Mouse (Mus musculus) liver, embryonic 16.5 days (tissue): ENCODE measurements around the gene F10. TPM values are rescaled to one million over a fixed set of nuclear protein-coding genes. Genes with fewer than 3 reads are reported as not detected.

Experiments
- ATAC-seq: fragments of 200-750 bp; cut with Nextera tagmentation; 2 replicates; pipeline ENCODE4 v1.8.0; 2017; ENCODE audit warnings: low read depth, mild to moderate bottlenecking, moderate number of reproducible peaks, moderate library complexity
- H3K27ac ChIP-seq: fragments of 300-500 bp; sonication (generic); 2 replicates; pipeline ENCODE4 v1.5.1; 2014; ENCODE audit warnings: mild to moderate bottlenecking, low read length
- H3K27me3 ChIP-seq: fragments of 300-500 bp; sonication (generic); 2 replicates; pipeline ENCODE4 v1.6.1; 2014; ENCODE audit warnings: low read depth, low read length, mixed read lengths; ENCODE audit not compliant: control insufficient read depth, insufficient read depth
- H3K36me3 ChIP-seq: fragments of 300-500 bp; sonication (generic); 2 replicates; pipeline ENCODE4 v1.6.1; 2014; ENCODE audit warnings: mild to moderate bottlenecking; ENCODE audit not compliant: control insufficient read depth, insufficient read depth
- H3K4me1 ChIP-seq: fragments of 300-500 bp; sonication (generic); 2 replicates; pipeline ENCODE4 v1.6.1; 2014; ENCODE audit warnings: low read depth, low read length, mixed read lengths; ENCODE audit not compliant: control insufficient read depth
- H3K4me2 ChIP-seq: fragments of 300-500 bp; sonication (generic); 2 replicates; pipeline ENCODE4 v1.6.1; 2014; ENCODE audit warnings: low read depth, low read length, mixed read lengths
- H3K4me3 ChIP-seq: fragments of 300-500 bp; sonication (generic); 2 replicates; pipeline ENCODE4 v1.5.1; 2014; ENCODE audit warnings: low read depth, mild to moderate bottlenecking, low read length
- H3K9ac ChIP-seq: fragments of 300-500 bp; sonication (generic); 2 replicates; pipeline ENCODE4 v1.6.1; 2014; ENCODE audit warnings: low read depth, low read length
- H3K9me3 ChIP-seq: fragments of 300-500 bp; sonication (generic); replicated peaks from 2 replicates; pipeline ENCODE4 v1.6.1; 2016; ENCODE audit warnings: low read length; ENCODE audit not compliant: control insufficient read depth
- WGBS: fragments of 180-500 bp; shearing (Covaris S2); extraction: QIAGEN DNeasy Blood & Tissue Kit; methylation state at CpG from one replicate; pipeline ENCODE4 v1.1.7; 2014; ENCODE audit not compliant: insufficient replicate concordance; 5-methylcytosine and 5-hydroxymethylcytosine counted together
- polyA plus RNA-seq: library from polyadenylated mRNA; unstranded; fragments of >200 nt; fragmentation: Nextera tagmentation; extraction: Ambion mirVana; gene quantifications from 2 replicates; pipeline ENCODE4 v1.2.1, GENCODE M21; 2015

F10 gene
- polyA plus RNA-seq, 1 experiment from 2014 or later: 195 TPM

- Histone ChIP-seq H3K4me3 (peak overlapping the region; percentile 43; the same call in 1 of the 2 replicates), H3K9ac (no peak overlapping the region), H3K9me3 (no peaks in the 10 kb centered on the region), H3K36me3 (no peaks in the 10 kb centered on the region), H3K27ac (peak overlapping the region; percentile 15; the same call in 1 of the 2 replicates), H3K4me1 (peaks cover 10% of the 10 kb centered on the region; the same call in 1 of the 2 replicates), H3K4me2 (peak overlapping the region; percentile 17), H3K27me3 (no peaks in the 10 kb centered on the region)
- ATAC-seq: no peak
- WGBS: 50% methylated on average over 6 of the region's 6 CpGs
These were observed 1.9 kb downstream of the F10 start for GRCm38 (mm10) chr8:13039054-13039453.

DNA sequence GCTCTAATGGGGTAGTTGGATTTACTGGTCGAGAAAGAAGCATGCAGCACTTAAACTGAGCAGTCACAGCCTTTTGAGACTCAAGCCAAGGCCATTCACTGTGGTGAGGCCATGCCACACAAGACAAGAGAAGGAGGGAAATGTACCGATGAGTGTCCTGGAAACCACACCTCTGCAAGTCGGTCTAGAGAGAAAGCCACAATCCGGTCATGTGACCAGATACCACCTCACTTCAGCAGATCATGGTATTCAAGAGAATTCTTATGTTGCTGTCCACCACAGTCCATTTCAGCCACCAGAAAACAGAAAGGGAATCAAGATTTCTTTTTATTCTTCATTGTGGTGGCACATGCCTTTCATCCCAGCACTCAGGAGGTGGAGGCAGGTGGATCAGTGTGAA lies 4.4 kb downstream of the F10 start:
- no peak overlapping the region for H3K4me2 ChIP-seq
- no peak overlapping the region for H3K4me3 ChIP-seq
- H3K27ac ChIP-seq: no peak overlapping the region
- no peak overlapping the region for H3K9ac ChIP-seq
- 35% methylated on average over 4 of the region's 4 CpGs for WGBS
- H3K4me1 ChIP-seq: peaks cover 9% of the 10 kb centered on the region; the same call in 1 of the 2 replicates
- ATAC-seq: no peak
- no peaks in the 10 kb centered on the region for H3K27me3 ChIP-seq
- H3K36me3 ChIP-seq: no peaks in the 10 kb centered on the region
- no peaks in the 10 kb centered on the region for H3K9me3 ChIP-seq

DNA sequence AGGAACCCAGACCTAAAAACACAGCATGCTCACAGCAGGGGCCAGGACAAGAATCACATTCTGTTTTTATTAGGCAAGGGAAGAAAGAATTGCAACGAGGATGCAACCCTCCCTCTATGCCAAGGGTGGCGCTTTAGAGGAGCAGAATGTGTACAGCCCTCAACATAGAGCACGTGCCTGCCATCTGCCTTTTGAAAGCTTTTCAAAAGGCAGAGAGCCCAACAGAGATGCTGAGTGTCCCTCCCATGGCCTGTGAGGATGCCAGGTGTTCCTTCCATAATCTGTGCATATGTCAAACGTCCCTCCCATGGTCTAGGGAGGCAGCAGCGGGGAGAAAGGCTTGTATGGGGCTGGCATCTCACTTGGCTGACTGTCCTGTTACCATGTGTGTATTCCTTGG lies 10.5 kb downstream of the F10 start:
- no peaks in the 10 kb centered on the region for H3K27me3 ChIP-seq
- no peaks in the 10 kb centered on the region for H3K9me3 ChIP-seq
- H3K4me2 ChIP-seq: no peak overlapping the region
- no peak overlapping the region for H3K4me3 ChIP-seq
- peaks cover 14% of the 10 kb centered on the region for H3K36me3 ChIP-seq
- 51% methylated on average over 5 of the region's 5 CpGs for WGBS
- H3K4me1 ChIP-seq: no peaks in the 10 kb centered on the region
- H3K9ac ChIP-seq: no peak overlapping the region
- no peak for ATAC-seq
- no peak overlapping the region for H3K27ac ChIP-seq

DNA sequence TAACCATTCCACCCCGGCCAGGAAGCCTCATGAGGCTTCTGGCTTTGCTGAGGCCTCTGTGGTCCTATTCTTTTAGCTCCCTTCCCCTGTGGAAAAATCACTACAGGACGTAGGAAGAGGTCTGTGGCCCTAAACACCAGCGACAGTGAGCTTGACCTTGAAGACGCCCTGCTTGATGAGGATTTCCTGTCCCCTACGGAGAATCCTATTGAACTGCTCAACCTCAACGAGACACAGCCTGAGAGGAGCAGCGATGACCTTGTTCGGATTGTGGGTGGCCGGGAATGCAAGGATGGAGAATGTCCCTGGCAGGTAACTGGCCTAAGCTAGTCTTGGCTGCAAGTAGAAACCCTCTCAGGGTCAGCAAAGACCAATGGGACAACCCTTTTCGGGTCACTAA lies 13.4 kb downstream of the F10 start:
- no peaks in the 10 kb centered on the region for H3K9me3 ChIP-seq
- H3K27ac ChIP-seq: no peak overlapping the region
- no peaks in the 10 kb centered on the region for H3K27me3 ChIP-seq
- no peak overlapping the region for H3K4me2 ChIP-seq
- ATAC-seq: no peak
- no peak overlapping the region for H3K9ac ChIP-seq
- H3K4me3 ChIP-seq: no peak overlapping the region
- H3K4me1 ChIP-seq: no peaks in the 10 kb centered on the region
- H3K36me3 ChIP-seq: peaks cover 14% of the 10 kb centered on the region
- 65% methylated on average over 10 of the region's 10 CpGs for WGBS

- H3K36me3 ChIP-seq: no peaks in the 10 kb centered on the region
- peaks cover 3% of the 10 kb centered on the region; the same call in 1 of the 2 replicates for H3K4me1 ChIP-seq
- peak overlapping the region; percentile 78 for H3K27ac ChIP-seq
- H3K4me2 ChIP-seq: 0 out of 2 replicates have a peak overlapping the region, but pooled peaks have one; percentile 15
- H3K9me3 ChIP-seq: no peaks in the 10 kb centered on the region
- peak; percentile 87 for ATAC-seq
- WGBS: 52% methylated on average over 4 of the region's 4 CpGs
- no peaks in the 10 kb centered on the region for H3K27me3 ChIP-seq
- no peak overlapping the region for H3K4me3 ChIP-seq
- H3K9ac ChIP-seq: no peak overlapping the region
These were observed 20.2 kb downstream of the F10 start for GRCm38 (mm10) chr8:13057351-13057750.

GRCm38 (mm10) chr8:13060441-13061150 lies 23.5 kb downstream of the F10 start, which contains the start of gene Proz:
Gene Proz (plus strand): TSS chr8:13060914.
- H3K36me3 ChIP-seq: no peaks in the 10 kb centered on the region
- no peaks in the 10 kb centered on the region for H3K27me3 ChIP-seq
- peak within 1 kb of the TSS; percentile 79 for H3K27ac ChIP-seq
- H3K4me1 ChIP-seq: peaks cover 3% of the 10 kb centered on the region; the same call in 1 of the 2 replicates
- peak within 1 kb of the TSS; percentile 55 for H3K4me2 ChIP-seq
- H3K4me3 ChIP-seq: peak within 1 kb of the TSS; percentile 53
- no peaks in the 10 kb centered on the region for H3K9me3 ChIP-seq
- ATAC-seq: peak; percentile 76
- 51% methylated on average over 17 of the region's 17 CpGs for WGBS
- H3K9ac ChIP-seq: peak within 1 kb of the TSS; percentile 62

GRCm38 (mm10) chr8:13063112-13063511 lies 26.0 kb downstream of the F10 start:
- Histone ChIP-seq H3K9me3 (no peaks in the 10 kb centered on the region), H3K9ac (no peak overlapping the region), H3K4me3 (no peak overlapping the region), H3K27me3 (no peaks in the 10 kb centered on the region), H3K36me3 (no peaks in the 10 kb centered on the region), H3K4me1 (peaks cover 3% of the 10 kb centered on the region; the same call in 1 of the 2 replicates), H3K4me2 (no peak overlapping the region), H3K27ac (no peak overlapping the region)
- ATAC-seq: no peak
- 53% methylated on average over 16 of the region's 16 CpGs for WGBS

GRCm38 (mm10) chr8:13073255-13073654 lies 36.1 kb downstream of the F10 start:
- H3K4me2 ChIP-seq: no peak overlapping the region
- no peak for ATAC-seq
- no peak overlapping the region for H3K4me3 ChIP-seq
- no peak overlapping the region for H3K27ac ChIP-seq
- H3K4me1 ChIP-seq: no peaks in the 10 kb centered on the region; the same call in none of the 2 replicates
- no peaks in the 10 kb centered on the region for H3K9me3 ChIP-seq
- H3K9ac ChIP-seq: no peak overlapping the region
- 76% methylated on average over 11 of the region's 11 CpGs for WGBS
- H3K36me3 ChIP-seq: peaks cover 10% of the 10 kb centered on the region
- H3K27me3 ChIP-seq: no peaks in the 10 kb centered on the region

GRCm38 (mm10) chr8:13075044-13075443 lies 37.9 kb downstream of the F10 start:
- Histone ChIP-seq H3K27ac (peak overlapping the region; percentile 10; the same call in 1 of the 2 replicates), H3K4me3 (no peak overlapping the region)

More at GRCm38 (mm10) chr8:13075044-13075443, 37.9 kb downstream of the F10 start:
- whole genome bisulfite sequencing: 57% methylated on average over 8 of the region's 8 CpGs
- no peak overlapping the region for H3K9ac ChIP-seq
- ATAC-seq: peak; percentile 67
- H3K27me3 ChIP-seq: no peaks in the 10 kb centered on the region
- H3K4me1 ChIP-seq: no peaks in the 10 kb centered on the region; the same call in none of the 2 replicates
- no peak overlapping the region for H3K4me2 ChIP-seq
- peaks cover 23% of the 10 kb centered on the region for H3K36me3 ChIP-seq
- H3K9me3 ChIP-seq: no peaks in the 10 kb centered on the region
